Mouse (Mus musculus) urinary bladder, adult 2 months (tissue): ENCODE data around the gene Syn3. TPM values are rescaled to one million over a fixed set of nuclear protein-coding genes. Genes with fewer than 3 reads are reported as not detected.

ENCODE experiments used
- DNase-seq: peaks from one replicate; pipeline ENCODE4 v3.0.0; 2022; ENCODE audit warnings: low spot score
- polyA plus RNA-seq: library from polyadenylated mRNA; depleted of rRNA; stranded (reverse); fragments of >200 nt; gene quantifications from 2 replicates; pipeline ENCODE4 v1.2.3, GENCODE M21; 2012

The Syn3 gene
- polyA plus RNA-seq, 1 experiment: 0.73 TPM

- DNase-seq: no peak
Measured at GRCm38 (mm10) chr10:86212062-86212461, 286.6 kb downstream of the Syn3 start.

GRCm38 (mm10) chr10:86203915-86204314, 294.8 kb downstream of the Syn3 start:
- no peak for DNase-seq

GRCm38 (mm10) chr10:86203175-86203574, 295.5 kb downstream of the Syn3 start:
- DNase-seq: no peak

GRCm38 (mm10) chr10:86201826-86202225, 296.9 kb downstream of the Syn3 start:
- DNase-seq: no peak

- DNase-seq: no peak
Measured at GRCm38 (mm10) chr10:86201006-86201405, 297.7 kb downstream of the Syn3 start.

- no peak for DNase-seq
Measured at GRCm38 (mm10) chr10:86196414-86197025, 302.2 kb downstream of the Syn3 start.

- no peak for DNase-seq
Measured at GRCm38 (mm10) chr10:86194722-86195121, 304.0 kb downstream of the Syn3 start.

- no peak for DNase-seq
Measured at GRCm38 (mm10) chr10:86193863-86194434, 304.7 kb downstream of the Syn3 start.

- DNase-seq: no peak
Measured at GRCm38 (mm10) chr10:86188614-86189013, 310.1 kb downstream of the Syn3 start.

GRCm38 (mm10) chr10:86187881-86188280, 310.8 kb downstream of the Syn3 start:
- DNase-seq: no peak

- no peak for DNase-seq
Measured at GRCm38 (mm10) chr10:86183148-86183885, 315.4 kb downstream of the Syn3 start.

GRCm38 (mm10) chr10:86182183-86182805, 316.4 kb downstream of the Syn3 start:
- no peak for DNase-seq

GRCm38 (mm10) chr10:86176411-86176810, 322.3 kb downstream of the Syn3 start:
- no peak for DNase-seq

GRCm38 (mm10) chr10:86174017-86174416, 324.7 kb downstream of the Syn3 start:
- no peak for DNase-seq

GRCm38 (mm10) chr10:86173284-86173683, 325.4 kb downstream of the Syn3 start:
- no peak for DNase-seq

GRCm38 (mm10) chr10:86171246-86171645, 327.4 kb downstream of the Syn3 start:
- DNase-seq: no peak

- DNase-seq: no peak
Measured at GRCm38 (mm10) chr10:86168084-86168483, 330.6 kb downstream of the Syn3 start.

- DNase-seq: no peak
Measured at GRCm38 (mm10) chr10:86166854-86167268, 331.8 kb downstream of the Syn3 start.

- DNase-seq: no peak
Measured at GRCm38 (mm10) chr10:86164098-86164497, 334.6 kb downstream of the Syn3 start.

GRCm38 (mm10) chr10:86161783-86162271, 336.9 kb downstream of the Syn3 start:
- no peak for DNase-seq

GRCm38 (mm10) chr10:86158198-86158899, 340.3 kb downstream of the Syn3 start:
- DNase-seq: no peak

- no peak for DNase-seq
Measured at GRCm38 (mm10) chr10:86155344-86155743, 343.4 kb downstream of the Syn3 start.
